Mouse (Mus musculus): ENCODE measurements around the gene Spata31d1a. TPM values are rescaled to one million over a fixed set of nuclear protein-coding genes. Genes with fewer than 3 reads are reported as not detected.
"Not testable (repeated sequence)": the region's sequence is repeated elsewhere in the genome, so short reads cannot be mapped to it uniquely, and the experiment has no call there.

Spata31d1a gene
- not detected for total RNA-seq (2021)
- long read RNA-seq, experiment 1 = 0 reads
- long read RNA-seq, experiment 2 = 0 reads

DNA sequence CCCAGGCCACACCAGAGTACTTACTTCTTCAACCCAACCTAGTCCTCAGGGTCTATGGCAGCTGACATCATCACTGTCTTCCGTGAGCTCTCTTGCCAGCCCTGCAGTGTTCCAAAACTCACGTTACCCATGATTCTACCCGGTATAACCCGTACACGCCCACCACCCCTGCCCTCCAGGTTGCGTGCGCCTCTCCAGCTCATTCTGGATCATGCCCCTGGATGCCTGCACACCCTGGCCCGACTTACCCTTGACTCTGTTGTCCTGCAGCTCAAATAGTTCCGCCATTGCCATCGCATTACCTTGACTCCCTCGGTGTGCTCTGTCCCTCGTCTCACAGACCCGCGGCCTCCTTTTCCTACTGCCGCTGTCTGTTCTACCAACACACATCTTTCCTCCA is at the start of gene Spata31d1a:
Gene Spata31d1a (minus strand): TSS at position 101 of the 400 bp plus-strand sequence.
- no peak for DNase-seq

DNA sequence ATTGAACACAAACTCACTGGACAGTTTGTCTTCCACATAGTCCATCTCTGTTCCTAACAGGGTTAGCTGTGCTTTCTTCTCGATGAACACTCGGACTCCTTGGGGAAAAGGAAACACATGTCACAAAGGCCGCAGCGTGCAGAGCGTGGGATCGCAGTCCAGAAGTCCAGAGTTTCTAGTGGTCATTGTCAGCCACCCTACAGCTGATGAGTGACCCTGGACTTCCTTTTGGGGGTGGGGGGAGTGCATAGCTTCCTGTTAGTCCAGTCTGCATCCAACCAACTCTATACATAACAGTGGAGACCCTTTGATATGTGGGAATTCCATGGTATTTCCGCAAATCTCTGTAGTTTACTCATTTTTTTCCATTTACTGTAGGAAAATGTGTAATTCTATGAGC is 46.8 kb upstream of the Spata31d1a start:
- DNase-seq = no peak

DNA sequence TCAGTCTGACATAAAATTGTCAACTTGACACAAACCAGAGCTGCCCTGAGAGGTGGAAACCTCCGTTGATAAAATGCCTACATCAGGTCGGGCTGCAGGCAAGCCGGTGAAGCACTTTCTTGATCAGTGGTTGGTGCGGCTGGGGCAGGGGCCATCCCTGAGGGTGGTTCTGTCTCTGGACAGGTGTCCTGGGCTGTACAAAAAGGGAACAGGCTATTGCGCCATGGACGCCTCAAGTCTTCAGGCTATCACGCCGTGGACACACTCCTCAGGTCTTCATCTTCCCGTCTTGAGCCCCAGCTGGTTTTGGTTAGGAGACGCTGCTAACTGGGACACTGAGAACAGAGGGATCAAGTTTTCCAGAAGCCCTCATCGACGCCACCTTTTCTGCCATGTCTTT is 40.2 kb upstream of the Spata31d1a start:
- no peak for DNase-seq

DNA sequence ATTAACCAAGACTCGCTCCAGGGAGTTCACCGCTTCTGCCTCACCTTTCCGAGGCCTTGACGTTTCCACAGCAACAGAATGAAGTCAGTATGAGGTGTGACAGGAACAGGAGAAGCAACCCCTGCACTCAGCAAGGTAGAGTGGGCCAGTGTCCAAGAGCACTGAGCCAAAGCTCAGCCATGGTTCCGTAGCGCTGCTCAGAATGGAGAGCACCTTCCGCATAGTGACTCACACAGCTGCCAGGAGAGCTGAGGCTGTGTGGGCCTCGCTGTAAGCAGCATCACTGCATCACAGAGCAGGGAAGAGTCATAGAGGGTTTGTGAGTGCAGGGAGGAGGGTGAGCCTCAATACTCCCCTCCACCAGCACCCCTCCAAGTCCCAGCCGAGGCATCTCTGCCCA is 36.6 kb upstream of the Spata31d1a start, which contains the start of gene 1700014D04Rik:
Gene 1700014D04Rik (minus strand): TSS at position 42 of the 400 bp plus-strand sequence.
- DNase-seq = no peak

DNA sequence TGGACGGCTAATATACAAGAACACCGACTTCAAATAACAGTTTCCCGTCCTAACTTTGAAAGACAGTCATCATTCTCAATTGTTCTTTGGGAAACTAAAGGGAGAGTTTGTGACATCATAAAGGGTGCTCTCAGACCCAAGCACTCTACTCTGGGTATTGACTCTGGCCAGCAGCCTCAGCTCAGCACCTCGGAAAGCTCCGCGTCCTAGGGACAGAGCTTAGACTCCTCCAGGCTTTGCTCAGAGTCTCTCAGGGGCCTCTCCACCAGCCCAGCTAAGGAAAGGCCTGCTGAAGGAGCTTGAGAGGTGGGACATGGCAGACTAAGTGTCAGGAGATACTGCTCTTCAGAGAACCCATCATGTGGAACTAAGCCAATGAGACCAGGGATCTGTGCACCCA is 36.0 kb upstream of the Spata31d1a start:
- DNase-seq = no peak

DNA sequence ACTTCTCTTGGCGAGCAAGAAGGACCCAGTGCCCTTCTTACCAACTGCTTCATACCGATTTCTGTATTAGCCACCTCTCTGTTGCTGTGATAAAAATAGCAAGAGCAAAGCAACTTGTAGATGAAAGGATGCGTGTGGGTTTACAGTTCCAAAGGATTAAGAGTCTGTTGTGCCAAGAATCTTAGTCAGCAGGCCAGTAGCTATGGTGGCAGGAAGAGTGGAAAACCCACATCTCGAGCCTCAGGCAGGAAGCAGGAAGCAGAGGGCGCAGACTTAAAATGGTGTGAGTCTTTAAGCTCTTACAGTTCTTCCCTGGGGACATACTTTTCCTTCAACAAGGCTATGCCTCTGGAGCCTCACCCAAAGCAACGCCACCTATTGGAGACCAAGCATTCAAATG is 35.3 kb upstream of the Spata31d1a start:
- DNase-seq = no peak

DNA sequence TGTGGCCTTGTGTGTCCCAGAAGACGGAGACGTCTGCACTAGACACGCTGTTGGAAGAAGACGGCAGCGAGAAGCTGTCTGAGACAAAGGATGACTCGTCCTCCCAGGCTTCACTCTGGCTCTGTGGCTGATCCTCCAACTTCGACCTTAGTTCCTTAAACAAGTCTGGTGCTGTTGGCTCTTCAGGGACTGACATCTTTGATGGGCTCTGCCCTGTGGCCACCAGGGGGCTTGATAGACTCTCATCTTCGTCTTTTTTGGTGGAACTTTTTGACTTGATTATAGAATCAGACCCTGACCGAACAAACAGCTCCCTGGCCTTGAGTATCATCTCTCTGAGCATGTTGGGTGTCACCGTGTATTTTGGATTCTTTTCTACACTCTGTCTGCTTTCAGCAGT is 31.6 kb upstream of the Spata31d1a start:
- peak; percentile 26 for DNase-seq

DNA sequence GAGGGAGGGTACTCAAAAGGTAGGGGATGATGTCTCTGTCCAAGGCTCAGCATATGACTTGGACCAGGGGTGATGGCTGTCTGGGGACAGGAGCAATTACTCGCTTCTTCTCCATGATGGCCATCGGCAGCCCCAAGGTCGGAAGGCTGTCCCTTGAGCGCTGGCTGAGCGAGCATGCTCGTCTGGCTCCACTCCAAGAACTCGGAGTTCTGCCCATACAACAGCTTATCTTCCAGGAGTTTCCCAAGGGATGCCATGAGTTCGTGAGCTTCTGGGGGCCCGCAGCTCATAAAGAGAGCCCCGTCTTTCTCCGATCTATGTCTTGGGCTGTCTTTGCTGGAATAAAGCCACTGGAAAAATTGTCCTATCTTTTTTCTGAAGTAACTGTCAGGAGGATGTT is 31.0 kb upstream of the Spata31d1a start:
- peak; percentile 28 for DNase-seq

DNA sequence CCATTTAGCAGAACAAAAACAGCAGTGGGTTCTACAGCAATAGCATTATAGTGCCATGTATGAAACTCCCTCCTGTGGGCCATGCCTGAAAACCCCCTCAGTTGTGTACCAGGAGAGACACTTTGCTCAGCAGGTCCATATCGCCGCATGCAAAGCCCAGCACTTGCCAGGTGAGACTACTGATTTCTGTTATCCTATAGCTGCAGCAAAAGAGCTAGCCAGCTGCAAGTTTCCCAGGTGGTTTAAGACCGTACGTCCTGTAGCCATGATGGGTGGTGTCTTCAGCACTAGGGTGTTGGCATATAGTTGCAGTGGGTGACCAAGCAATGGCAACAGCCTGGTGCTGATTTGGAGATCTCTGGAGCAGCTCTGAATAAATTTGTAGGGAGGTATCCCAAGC is 29.3 kb upstream of the Spata31d1a start:
- DNase-seq = no peak

DNA sequence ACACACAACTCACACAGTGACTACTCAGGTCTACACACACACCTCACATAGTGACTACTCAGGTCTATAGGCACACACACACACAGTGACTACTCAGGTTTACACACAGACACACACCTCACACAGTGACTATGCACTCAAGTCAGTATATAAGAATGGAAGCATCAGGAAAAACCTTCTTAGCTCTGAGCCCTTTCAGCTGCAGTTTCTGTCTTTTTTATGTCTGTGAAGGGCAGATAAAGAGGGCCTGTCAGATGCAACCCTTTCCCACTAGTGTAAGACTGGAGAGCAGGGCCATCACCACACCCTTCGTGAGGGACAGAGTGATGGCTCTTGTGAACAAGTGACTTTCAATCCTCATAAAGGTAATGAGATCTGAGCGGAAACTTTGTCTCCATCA is 28.3 kb upstream of the Spata31d1a start:
- DNase-seq = no peak

DNA sequence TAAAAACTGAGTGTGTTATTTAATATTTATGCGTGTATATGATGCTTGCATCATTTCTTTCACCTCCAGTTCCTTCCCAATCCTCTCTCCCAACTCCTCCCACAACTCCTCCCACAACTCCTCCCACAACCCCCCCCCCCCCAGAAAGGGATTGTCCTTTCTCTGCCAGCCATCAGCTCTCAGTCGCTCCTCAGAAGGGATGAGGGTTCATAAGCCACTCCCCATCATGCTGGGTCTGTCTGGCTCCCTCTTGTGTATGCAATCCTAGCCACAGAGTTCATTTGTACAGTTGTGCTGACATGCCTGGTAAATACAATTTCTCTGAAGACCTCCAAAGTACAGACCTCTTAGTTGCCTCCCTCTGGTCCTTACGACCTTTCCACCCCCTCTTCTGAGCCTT is 25.1 kb upstream of the Spata31d1a start:
- no peak for DNase-seq

DNA sequence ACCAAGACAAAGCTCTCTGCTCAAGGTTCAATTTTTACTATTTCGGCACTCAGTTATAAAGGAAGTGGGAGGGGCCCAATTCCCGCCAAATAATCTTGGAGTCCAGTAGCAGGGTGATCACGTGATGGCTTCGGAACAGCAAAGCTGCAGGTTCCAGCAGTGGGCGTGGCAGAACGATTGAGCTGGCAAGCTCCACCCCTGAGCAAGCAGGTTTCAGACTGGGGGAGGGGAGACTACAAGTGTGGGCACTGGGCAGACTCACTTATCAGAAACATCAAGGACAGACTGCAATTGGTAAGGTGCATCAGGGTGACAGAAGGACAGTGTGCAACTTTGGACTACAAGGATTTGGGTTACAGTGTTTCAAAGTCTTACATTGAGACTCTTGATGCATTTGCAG is 24.2 kb upstream of the Spata31d1a start:
- DNase-seq = not testable (repeated sequence)

DNA sequence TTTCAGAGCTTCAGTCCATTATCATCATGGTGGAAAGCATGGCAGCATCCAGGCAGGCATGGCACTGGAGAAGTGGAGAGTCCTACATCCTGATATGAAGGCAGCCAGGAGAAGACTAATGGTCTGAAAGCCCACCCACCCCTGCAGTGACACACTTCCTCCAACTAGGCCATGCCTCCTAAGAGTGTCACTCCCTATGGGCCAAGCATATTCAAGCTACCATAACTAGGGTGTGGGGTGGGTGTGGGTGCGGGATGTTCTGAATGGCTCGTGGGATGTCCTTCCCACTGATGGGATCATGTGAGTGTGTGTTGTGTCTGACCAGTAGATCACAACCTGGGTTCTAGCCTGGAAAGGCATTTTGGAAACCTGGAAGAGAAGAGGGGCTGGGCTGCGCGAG is 23.8 kb upstream of the Spata31d1a start:
- no peak for DNase-seq

DNA sequence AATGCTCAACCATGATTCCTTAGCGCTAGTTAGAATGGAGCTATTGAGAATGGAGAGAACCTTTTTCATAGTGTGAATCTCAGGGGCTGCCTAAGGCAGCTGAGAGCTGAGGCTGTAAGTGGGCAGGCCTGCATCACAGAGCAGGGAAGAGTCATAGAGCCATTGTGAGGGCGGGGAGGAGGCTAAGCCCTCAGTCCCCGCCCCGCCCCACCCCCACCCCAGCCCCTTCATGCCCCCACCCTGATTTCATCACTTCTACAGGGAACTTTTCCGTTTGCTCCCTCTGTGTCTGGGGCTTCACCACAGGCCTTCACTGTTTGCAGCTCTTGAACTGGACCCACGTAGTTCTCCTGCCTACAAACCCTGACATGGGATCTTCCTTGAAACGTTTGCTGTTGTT is 21.5 kb upstream of the Spata31d1a start, which contains the start of gene Spata31d1d:
Gene Spata31d1d (minus strand): TSS at position 101 of the 400 bp plus-strand sequence.
- no peak for DNase-seq

DNA sequence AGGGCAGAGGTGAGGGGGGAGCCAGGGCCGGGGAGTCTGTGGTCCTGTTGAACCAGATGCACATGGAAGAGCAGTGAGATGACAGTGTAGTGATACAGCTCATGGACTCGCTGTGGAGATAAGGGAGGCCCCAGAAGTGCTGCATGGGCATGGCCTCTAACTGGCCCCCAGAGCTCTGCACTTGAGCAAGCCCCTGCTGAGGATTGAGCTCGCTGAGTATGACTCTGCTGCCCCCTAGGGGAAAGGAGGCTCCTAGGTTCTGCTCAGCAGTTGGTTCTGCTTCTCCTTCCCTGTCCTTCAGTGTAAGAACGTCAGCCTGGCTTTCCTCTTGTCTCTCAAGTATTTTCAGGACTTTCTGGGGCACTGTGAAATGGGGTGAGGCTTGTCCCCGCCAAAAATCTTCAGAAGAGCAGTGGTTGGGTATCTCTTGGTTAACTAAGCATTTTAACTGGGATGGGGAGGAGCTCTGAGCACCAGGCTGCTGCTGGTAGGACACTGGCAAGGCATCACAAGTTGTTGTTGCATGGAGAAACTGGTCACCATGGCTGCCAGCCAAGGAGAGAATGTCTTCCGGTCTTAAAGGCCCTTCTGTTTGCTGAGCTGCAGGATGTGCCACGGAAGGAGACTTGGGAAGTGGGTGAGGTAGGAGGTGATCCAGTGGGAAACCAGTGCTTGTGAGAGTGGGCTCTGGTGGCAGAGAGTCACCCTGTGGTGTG is 18.4 kb upstream of the Spata31d1a start:
- DNase-seq = peak; percentile 80

DNA sequence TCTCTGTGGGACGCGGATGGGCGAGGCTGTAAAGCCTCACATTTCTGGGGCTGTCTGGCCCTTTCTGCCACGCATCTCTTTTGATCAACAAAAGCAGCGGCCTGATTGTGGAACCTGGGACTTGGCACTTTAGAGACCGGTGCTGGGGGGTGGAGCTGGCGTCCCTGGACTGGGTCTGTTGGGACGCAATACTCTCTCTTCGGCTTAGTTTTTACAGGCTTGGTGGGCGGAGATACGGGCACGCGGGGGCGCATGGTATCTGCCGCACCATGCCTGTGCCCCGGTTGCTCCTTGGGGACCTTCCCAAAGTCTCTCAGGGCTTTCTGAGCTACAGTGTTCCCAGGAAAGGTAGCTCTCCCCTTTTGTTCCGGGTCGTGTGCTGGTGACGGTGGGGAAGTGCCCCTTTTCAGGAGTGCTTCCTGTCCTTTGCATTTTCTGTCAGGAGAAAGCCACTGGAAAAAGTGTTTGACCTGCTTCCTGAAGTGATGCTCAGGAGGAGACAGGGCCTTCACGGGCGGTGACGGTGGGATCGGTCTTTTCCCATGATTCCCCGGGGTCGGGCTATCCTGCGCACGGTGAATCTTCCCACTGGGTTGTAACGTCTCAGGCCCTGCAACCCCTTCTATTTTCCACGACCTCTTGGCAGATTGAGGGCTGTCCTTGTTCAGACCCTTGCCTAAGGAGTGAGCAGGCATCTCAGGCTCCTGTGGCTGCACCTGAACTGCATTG is 16.2 kb upstream of the Spata31d1a start:
- no peak for DNase-seq

DNA sequence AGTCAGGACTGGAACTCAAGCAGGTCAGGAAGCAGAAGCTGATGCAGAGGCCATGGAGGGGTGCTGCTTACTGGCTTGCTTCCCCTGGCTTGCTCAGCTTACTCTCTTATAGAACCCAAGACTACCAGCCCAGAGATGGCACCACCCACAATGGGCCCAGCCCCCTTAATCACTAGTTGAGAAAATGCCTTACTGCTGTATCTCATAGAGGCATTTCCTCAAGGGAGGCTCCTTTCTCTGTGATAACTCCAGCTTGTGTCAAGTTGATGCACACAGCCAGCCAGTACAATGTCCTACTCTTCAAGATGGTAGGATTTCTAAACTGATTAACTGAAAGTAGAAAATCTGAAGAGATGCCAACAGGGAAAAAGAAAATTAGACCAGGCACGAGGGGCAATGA is 12.0 kb upstream of the Spata31d1a start:
- not testable (repeated sequence) for DNase-seq

DNA sequence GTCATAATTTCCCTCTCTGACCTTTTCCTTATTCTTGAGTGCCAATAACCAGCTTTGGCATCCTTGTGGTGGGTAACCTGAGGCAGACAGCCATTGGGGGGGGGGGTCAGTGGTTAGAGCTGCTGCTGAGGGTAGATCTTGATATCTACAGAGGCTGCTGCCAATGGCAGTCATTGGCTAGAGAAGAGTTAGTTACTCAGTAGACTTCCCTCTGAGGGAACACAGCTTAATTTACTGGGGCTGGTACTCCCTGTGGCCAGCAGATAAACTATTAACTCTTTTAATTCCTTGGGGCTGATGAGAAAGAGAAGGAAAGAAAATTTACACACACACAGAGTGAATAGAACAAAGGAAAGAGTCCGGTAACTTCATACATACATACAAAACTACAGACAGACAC is 9.3 kb upstream of the Spata31d1a start:
- no peak for DNase-seq

DNA sequence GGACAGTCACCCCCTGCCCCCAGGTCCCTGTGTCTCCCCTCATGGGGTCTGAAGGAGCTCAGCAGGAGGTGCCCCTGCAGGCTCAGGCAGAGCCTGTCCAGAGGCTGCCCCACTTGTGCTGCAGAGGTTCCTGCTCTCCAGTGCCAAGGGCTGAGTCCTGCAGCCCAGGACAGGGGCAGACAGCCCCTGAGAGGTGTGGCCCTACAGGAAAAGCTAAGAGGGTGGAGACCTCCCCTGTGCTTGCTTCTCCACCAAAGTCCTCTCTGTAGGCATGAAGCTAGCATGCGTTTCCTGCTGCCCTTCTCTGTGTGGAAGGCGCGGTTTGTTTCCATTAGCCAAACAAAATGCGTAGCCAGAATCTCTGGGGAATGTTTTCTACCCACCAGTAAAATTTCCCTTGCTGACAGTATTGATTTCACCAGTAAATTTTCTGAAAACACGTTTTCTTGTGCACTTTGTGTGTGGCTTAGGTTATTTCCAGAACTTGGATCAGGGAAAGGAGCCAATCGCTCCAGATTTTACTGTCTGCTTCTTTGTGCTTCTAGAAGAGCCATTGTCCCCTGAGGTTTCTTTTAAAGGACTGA is 8.8 kb upstream of the Spata31d1a start:
- DNase-seq = not testable (repeated sequence)

DNA sequence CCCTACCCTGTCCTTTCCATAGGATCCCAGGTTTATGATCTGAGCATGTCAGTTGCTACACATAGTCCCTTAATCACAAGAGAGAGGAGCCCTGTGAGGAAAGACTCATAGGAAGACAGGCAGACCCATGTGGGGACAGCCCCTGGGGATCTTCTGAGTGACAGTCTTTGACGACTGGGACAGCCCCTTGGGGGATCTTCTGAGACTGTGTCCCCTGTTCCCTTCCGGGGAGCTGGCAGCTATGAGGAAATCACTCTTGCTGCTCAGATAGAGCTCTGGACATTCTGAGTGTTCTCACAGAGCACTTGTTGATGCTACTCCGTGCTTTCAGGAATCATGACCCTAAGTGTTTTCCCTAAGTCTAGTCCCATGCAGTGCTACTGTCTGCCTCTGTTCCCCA is 3.6 kb upstream of the Spata31d1a start:
- DNase-seq = no peak

DNA sequence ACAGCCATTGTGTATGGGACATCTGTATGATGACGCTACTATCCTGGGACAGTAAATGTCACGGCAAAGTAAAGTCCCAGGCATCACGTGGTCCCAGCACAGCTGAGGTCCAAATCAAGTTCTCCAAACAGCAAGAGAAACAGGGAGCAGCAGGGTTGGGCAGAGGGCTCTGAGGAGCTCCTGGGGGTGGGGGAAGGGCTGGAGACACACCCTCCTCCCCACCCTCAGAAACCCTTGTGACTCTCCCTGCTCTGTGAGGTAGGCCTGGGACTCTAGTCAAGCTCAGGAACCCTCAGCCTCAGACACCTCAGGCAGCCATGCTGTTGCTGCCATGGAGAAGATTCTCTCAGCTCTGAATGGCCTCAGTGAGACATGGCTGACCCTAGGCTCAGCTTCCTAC is 1.9 kb upstream of the Spata31d1a start, which contains the start of gene Spata31d1b:
Gene Spata31d1b (plus strand): TSS at position 301 of the 400 bp plus-strand sequence.
- DNase-seq = not testable (repeated sequence)

DNA sequence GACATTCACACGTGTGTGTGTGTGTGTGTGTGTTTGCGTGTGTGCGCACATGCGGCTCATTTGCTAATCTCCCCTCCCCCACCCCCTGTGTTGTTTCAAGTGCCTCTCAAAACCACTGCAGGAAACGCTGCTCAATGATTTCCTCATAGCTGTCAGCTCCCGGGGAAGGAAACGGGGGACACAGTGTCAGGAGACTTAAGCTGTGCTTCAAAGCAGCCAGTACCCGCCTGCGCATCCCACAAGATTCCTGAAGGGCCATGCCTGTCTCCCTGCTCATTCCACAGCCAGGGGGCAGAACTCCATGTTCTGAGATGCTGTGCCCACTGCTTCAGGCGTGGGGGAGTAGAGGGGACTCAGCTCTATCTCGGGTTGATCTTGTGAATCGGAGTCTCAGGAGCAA is 5.6 kb downstream of the Spata31d1a start:
- no peak for DNase-seq

DNA sequence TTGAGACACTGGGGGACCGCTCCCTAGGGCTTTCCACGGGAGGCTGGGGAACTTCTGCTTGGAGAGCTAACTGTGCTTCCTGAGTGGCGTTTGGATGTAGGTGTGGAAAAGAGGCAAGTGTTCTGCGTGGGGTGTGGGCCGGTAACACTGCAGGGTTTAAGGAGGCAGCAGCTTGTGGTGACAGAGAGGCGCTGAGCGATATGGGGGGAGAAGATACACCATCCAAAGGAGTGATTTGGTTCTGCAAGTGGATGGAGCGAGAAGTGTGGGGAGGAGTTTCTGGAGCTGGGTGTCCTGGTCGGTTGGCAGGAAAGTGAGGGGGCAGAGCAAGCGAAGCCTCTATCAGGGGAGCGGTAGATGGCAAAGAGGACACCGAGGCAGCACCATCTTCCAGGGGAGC is 6.6 kb downstream of the Spata31d1a start:
- no peak for DNase-seq

Measured in gastrocnemius, postnatal 10 days (tissue).